Mouse (Mus musculus) limb, embryonic 14.5 days (tissue): ENCODE data around the gene Efhc1. TPM values are rescaled to one million over a fixed set of nuclear protein-coding genes. Genes with fewer than 3 reads are reported as not detected.

ENCODE experiments used
- ATAC-seq: fragments of 200-750 bp; cut with Nextera tagmentation; 2 replicates; pipeline ENCODE4 v1.8.0; 2017; ENCODE audit warnings: low read depth, moderate number of reproducible peaks, moderate TSS enrichment; ENCODE audit not compliant: low FRiP score
- DNase-seq: peaks from one replicate; pipeline ENCODE4 v3.0.0-alpha.2; 2015; ENCODE audit warnings: low spot score
- H3K27ac ChIP-seq: fragments of 300-500 bp; sonication (generic); replicated peaks from 2 replicates; pipeline ENCODE4 v1.5.1; 2014; ENCODE audit warnings: low read depth, mild to moderate bottlenecking, low read length, moderate library complexity, mixed read lengths
- H3K27me3 ChIP-seq: fragments of 300-500 bp; sonication (generic); 2 replicates; pipeline ENCODE4 v1.6.1; 2014; ENCODE audit warnings: low read length, mixed read lengths; ENCODE audit not compliant: control insufficient read depth, insufficient read depth
- H3K36me3 ChIP-seq: fragments of 300-500 bp; sonication (generic); 2 replicates; pipeline ENCODE4 v1.6.1; 2014; ENCODE audit warnings: mild to moderate bottlenecking, low read length, moderate library complexity, mixed read lengths; ENCODE audit not compliant: control insufficient read depth, insufficient read depth
- H3K4me1 ChIP-seq: fragments of 300-500 bp; sonication (generic); 2 replicates; pipeline ENCODE4 v1.6.1; 2014; ENCODE audit warnings: antibody characterized with exemption, low read length, mixed read lengths; ENCODE audit not compliant: control insufficient read depth, insufficient read depth
- H3K4me2 ChIP-seq: fragments of 300-500 bp; sonication (generic); replicated peaks from 2 replicates; pipeline ENCODE4 v1.6.1; 2014; ENCODE audit warnings: low read depth, mild to moderate bottlenecking, low read length, moderate library complexity; ENCODE audit not compliant: severe bottlenecking
- H3K4me3 ChIP-seq: fragments of 300-500 bp; sonication (generic); replicated peaks from 2 replicates; pipeline ENCODE4 v1.5.1; 2014; ENCODE audit warnings: low read length
- H3K9ac ChIP-seq: fragments of 300-500 bp; sonication (generic); 2 replicates; pipeline ENCODE4 v1.6.1; 2014; ENCODE audit warnings: mild to moderate bottlenecking, low read depth, low read length, moderate library complexity; ENCODE audit not compliant: severe bottlenecking
- H3K9me3 ChIP-seq: fragments of 300-500 bp; sonication (generic); 2 replicates; pipeline ENCODE4 v1.6.1; 2016; ENCODE audit warnings: low read length; ENCODE audit not compliant: control insufficient read depth
- POLR2A ChIP-seq: fragments of 200-500 bp; IDR thresholded peaks from 2 replicates; pipeline ENCODE4 v1.8.0; 2012; ENCODE audit warnings: inconsistent platforms, mild to moderate bottlenecking, moderate library complexity, borderline replicate concordance; ENCODE audit not compliant: insufficient read depth, insufficient read length; ENCODE audit errors: extremely low read depth
- WGBS: fragments of 180-500 bp; shearing (Covaris S2); extraction: QIAGEN DNeasy Blood & Tissue Kit; methylation state at CpG from one replicate; pipeline ENCODE4 v1.1.7; 2014; 5-methylcytosine and 5-hydroxymethylcytosine counted together
- polyA plus RNA-seq, 2 experiments: library from polyadenylated mRNA; depleted of rRNA in 1 of 2; stranded (reverse) in 1 of 2; unstranded in 1 of 2; fragments of >200 nt; fragmentation: Nextera tagmentation in 1 of 2; extraction: Ambion mirVana in 1 of 2; gene quantifications; 2 replicates each; pipeline versions ENCODE4 v1.2.1 to v1.2.3; 2012 to 2014

Efhc1 gene
- polyA plus RNA-seq, 2 experiments = 2.7 to 3.1 TPM

DNA sequence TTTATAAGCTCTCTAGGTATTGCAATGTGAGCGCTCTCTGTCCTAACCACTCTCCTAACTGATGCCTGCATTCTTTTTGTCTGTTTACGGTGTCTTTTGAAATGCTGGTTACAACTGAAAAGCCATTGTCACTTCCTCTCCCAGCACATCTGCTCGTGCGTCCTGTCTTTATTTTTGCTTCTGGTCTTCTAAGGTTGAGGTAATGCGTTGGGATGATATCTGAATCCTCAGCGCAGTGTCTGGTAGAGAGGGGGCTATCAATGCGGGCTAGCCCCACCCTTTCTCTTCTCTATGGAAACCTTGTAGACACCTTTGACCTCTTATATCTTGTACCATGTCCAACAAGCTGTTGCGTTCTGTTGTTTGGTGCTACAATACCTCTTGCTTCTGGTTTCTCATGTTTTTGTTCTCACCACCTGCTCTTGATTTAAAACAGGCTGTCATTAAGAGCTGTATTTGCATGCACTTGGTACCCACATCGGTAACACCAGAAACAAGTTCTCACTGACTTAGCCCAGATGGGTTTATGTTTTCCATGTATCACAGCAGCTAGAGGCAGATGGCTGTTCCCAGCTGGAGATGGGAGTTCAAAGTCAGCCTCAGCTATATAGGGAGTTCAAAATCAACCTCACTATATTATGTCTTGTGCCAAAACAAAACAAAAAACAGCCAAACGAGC lies 35.1 kb downstream of the Efhc1 start:
- WGBS = 65% methylated on average over 10 of the region's 10 CpGs
- Histone ChIP-seq H3K4me3 (no peak overlapping the region), H3K9ac (no peak overlapping the region), H3K4me1 (no peaks in the 10 kb centered on the region), H3K36me3 (no peaks in the 10 kb centered on the region), H3K4me2 (no peak overlapping the region), H3K9me3 (no peaks in the 10 kb centered on the region), H3K27me3 (no peaks in the 10 kb centered on the region), H3K27ac (no peak overlapping the region)
- ATAC-seq (no peak), DNase-seq (no peak)
- no peak for TF ChIP-seq POLR2A

DNA sequence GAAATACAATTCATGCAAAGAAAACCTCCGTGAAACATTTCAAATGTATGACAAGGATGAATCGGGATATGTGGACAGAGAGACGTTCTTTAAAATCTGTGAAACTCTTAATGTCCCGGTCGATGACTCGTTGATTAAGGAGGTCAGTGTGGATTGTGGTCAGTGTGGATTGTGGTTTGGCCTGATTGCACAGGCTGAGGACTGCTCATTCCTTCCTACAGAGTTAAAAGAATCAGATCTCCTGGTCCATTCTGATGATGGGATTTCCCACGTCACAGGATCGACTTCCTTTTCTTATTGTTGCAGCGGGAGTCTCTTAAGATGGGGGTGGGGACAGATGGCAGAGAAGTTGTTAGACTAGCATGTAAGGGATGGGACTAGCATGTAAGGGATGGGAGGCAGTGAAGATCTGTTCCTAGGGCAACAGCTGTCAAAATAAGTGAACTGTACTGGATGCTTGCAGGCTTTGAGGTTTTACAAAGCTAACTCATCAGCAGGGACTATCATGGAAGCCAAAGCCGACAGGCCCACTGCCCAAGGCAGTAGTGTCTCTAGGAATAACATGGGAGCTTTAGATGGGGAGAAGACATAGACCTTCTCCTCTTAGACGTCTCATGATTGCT lies 38.1 kb downstream of the Efhc1 start:
- no peak overlapping the region for H3K4me3 ChIP-seq
- no peaks in the 10 kb centered on the region for H3K4me1 ChIP-seq
- H3K36me3 ChIP-seq = no peaks in the 10 kb centered on the region
- no peak overlapping the region for H3K9ac ChIP-seq
- no peak overlapping the region for H3K4me2 ChIP-seq
- no peaks in the 10 kb centered on the region for H3K9me3 ChIP-seq
- DNase-seq (no peak), ATAC-seq (no peak)
- no peak overlapping the region for H3K27ac ChIP-seq
- H3K27me3 ChIP-seq = no peaks in the 10 kb centered on the region
- WGBS = 86% methylated on average over 11 of the region's 11 CpGs
- no peak for TF ChIP-seq POLR2A

DNA sequence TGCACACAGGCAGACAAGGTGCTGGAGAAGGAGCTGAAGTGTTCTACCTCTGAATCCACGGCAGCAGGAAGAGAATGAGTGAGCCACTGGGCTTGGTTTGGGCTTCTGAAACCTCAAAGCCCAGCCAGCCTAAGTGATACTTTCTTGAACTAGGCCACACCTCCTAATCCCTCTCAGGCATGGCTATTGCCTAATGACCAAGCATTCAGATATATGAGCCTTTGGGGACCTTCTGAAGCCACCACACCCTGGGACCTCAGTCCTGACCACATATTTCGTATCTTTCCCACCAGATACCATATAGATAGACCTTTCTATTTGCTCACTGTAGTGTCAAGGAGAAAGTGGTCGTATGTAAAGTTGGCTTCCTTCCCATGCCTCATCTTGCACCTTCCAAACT lies 42.3 kb downstream of the Efhc1 start:
- no peaks in the 10 kb centered on the region for H3K27me3 ChIP-seq
- TF ChIP-seq POLR2A = no peak
- H3K27ac ChIP-seq = no peak overlapping the region
- WGBS = 89% methylated on average over 3 of the region's 3 CpGs
- no peaks in the 10 kb centered on the region for H3K9me3 ChIP-seq
- no peak overlapping the region for H3K9ac ChIP-seq
- H3K4me1 ChIP-seq = 0 out of 2 replicates have a peak, but pooled peaks cover 3% of the 10 kb centered on the region
- no peak for ATAC-seq
- H3K4me2 ChIP-seq = no peak overlapping the region
- no peak overlapping the region for H3K4me3 ChIP-seq
- H3K36me3 ChIP-seq = 0 out of 2 replicates have a peak, but pooled peaks cover 4% of the 10 kb centered on the region
- DNase-seq = no peak

DNA sequence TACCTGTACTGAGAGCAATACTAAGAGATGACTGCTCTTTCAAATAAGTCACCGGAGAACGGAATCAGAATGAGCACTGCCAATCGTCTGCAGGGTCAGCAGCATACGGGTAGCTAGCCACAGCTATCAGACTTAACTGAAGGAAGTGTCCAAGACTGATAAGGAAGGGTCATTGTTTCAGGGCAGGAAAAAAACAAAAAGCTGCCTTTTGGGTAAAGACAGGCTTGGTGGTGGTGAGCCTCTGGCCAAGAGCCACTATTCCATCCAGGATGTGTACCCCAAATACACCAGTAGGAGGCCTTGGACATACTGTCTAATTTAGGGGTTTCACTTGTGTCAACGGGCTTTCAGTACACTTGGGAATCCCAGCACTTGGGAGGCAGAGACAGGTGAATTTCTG lies 42.9 kb downstream of the Efhc1 start:
- 81% methylated on average over 5 of the region's 5 CpGs for WGBS
- no peak for TF ChIP-seq POLR2A

DNA sequence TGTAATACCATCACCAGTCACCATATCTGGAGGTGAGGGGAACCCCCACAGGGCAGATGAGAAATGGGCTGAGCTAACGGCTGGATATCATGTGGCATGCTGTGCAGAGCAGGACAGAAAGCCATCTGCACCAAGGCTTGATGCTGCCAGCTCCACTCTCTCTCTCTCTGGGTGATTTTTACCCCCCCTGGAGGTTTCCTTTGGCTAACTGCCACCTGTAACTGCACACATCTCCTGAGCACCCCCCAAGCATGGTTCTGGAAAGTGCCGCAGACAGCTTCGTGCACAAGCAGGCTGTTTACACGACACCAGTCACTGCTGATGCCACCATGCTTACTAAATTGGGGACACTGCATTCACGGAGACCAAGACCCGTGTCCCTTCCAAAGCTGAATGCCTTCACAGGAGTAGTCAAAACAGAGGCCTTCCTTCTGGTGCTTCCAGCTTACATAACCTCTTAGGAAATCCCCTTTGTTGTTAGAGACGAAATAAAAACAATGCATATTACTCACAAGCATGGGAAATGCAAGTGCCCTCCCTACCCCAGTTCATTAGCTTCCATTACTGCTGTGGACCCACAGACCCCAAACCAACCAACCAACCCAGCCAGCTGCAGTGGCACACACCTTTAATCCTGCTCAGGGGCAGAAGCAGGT lies 44.0 kb downstream of the Efhc1 start:
- 62% methylated on average over 7 of the region's 7 CpGs for WGBS

More for the DNA sequence above, 42.9 kb downstream of the Efhc1 start:
- Histone ChIP-seq H3K9ac (no peak overlapping the region), H3K4me2 (no peak overlapping the region), H3K4me3 (no peak overlapping the region), H3K27me3 (no peaks in the 10 kb centered on the region), H3K9me3 (no peaks in the 10 kb centered on the region), H3K36me3 (peaks cover 9% of the 10 kb centered on the region; the same call in 1 of the 2 replicates), H3K27ac (no peak overlapping the region), H3K4me1 (0 out of 2 replicates have a peak, but pooled peaks cover 3% of the 10 kb centered on the region)
- no peak for ATAC-seq
- no peak for DNase-seq

More for the DNA sequence above, 44.0 kb downstream of the Efhc1 start:
- ATAC-seq = no peak
- DNase-seq = no peak
- H3K4me3 ChIP-seq = no peak overlapping the region
- no peak for TF ChIP-seq POLR2A
- H3K4me1 ChIP-seq = 0 out of 2 replicates have a peak, but pooled peaks cover 3% of the 10 kb centered on the region
- no peak overlapping the region for H3K27ac ChIP-seq
- no peaks in the 10 kb centered on the region for H3K27me3 ChIP-seq
- H3K9me3 ChIP-seq = no peaks in the 10 kb centered on the region
- no peak overlapping the region for H3K4me2 ChIP-seq
- no peak overlapping the region for H3K9ac ChIP-seq
- peaks cover 21% of the 10 kb centered on the region for H3K36me3 ChIP-seq
